ENCODE assay signal across 14 mouse cellular contexts in the genomic region with DNA sequence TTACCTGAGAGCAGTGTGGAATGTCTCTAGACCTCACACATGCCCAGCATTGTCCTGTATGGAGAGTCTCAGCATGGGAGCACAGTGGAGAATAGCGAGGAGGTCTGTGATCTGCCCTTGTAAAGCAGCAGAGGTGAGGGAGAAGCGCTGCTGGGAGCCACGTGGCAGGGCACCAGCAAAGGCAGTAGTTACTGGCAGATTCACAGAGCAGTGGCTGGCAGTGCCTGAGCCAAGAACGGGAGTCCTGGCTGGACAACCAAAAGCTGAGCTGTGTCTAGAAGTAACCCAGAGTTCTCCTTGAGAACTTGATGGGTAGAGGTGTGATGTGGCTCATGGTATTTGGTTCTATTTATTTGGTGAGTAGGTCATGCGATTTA.
DNase-seq lines count a peak whose midpoint lies in the region; ATAC-seq and TF ChIP-seq lines count a peak whose summit lies in the region.
"Had no signal": no experiment of that assay in that cellular context is flagged by ENCODE, and none has a peak within 500 bp of the region (broad histone marks: within the 10 kb centered on the region; RNA-seq: fewer than 3 reads in every experiment).

No protein-coding gene starts in this region.

- H3K9me3 ChIP-seq in forebrain, embryonic 10.5 days = no peaks in the 10 kb centered on the region
- H3K9me3 ChIP-seq in forebrain, postnatal 0 days (ENCODE audit: low read length) = no peaks in the 10 kb centered on the region
- no peaks in the 10 kb centered on the region for H3K9me3 ChIP-seq in liver, embryonic 12.5 days (replicated peaks)
- no peaks in the 10 kb centered on the region for H3K9me3 ChIP-seq in heart, embryonic 11.5 days (replicated peaks; ENCODE audit: control insufficient read depth, low read length)
- H3K9me3 ChIP-seq: midbrain, embryonic 12.5 days; neural tube, embryonic 12.5 days had no signal

- no peak for TF ChIP-seq CTCF in forebrain, postnatal 0 days (IDR thresholded peaks at IDR 0.05; ENCODE audit: low read depth)

- H3K36me3 ChIP-seq in forebrain, embryonic 10.5 days (replicated peaks) = peaks cover 87% of the 10 kb centered on the region
- H3K36me3 ChIP-seq in forebrain, postnatal 0 days (ENCODE audit: insufficient read depth) = peaks cover 71% of the 10 kb centered on the region
- peaks cover 87% of the 10 kb centered on the region for H3K36me3 ChIP-seq in liver, embryonic 12.5 days
- peaks cover 7% of the 10 kb centered on the region; the same call in 1 of the 2 replicates for H3K36me3 ChIP-seq in heart, embryonic 11.5 days (ENCODE audit: control insufficient read depth, insufficient read depth, low read length)
- peaks cover 13% of the 10 kb centered on the region; the same call in 1 of the 2 replicates for H3K36me3 ChIP-seq in macrophage (ENCODE audit: inconsistent target)

- ATAC-seq in forebrain, postnatal 0 days = no peak
- ATAC-seq in liver, embryonic 12.5 days = no peak
- ATAC-seq in heart, embryonic 11.5 days (replicated peaks; ENCODE audit: insufficient number of reproducible peaks, low FRiP score, low TSS enrichment) = no peak

- no peak overlapping the region for H3K4me3 ChIP-seq in forebrain, embryonic 10.5 days
- no peak overlapping the region for H3K4me3 ChIP-seq in forebrain, postnatal 0 days (ENCODE audit: low read depth, low read length)
- H3K4me3 ChIP-seq in liver, embryonic 12.5 days = no peak overlapping the region
- no peak overlapping the region for H3K4me3 ChIP-seq in heart, embryonic 11.5 days (ENCODE audit: low read depth, low read length)
- no peak overlapping the region for H3K4me3 ChIP-seq in macrophage (ENCODE audit: inconsistent target)
- H3K4me3 ChIP-seq: erythroblast, embryonic 14.5 days; midbrain, embryonic 12.5 days; neural tube, embryonic 12.5 days had no signal

- 92% methylated on average over 5 of the region's 5 CpGs for WGBS in forebrain, embryonic 10.5 days
- 78% methylated on average over 5 of the region's 5 CpGs for WGBS in forebrain, postnatal 0 days
- 88% methylated on average over 5 of the region's 5 CpGs for WGBS in liver, embryonic 12.5 days (ENCODE audit: insufficient replicate concordance)
- WGBS in heart, embryonic 11.5 days (ENCODE audit: insufficient replicate concordance) = 84% methylated on average over 5 of the region's 5 CpGs
- WGBS in macrophage (ENCODE audit: missing documents) = 97% methylated on average over 5 of the region's 5 CpGs

- no peaks in the 10 kb centered on the region for H3K79me2 ChIP-seq in macrophage (ENCODE audit: inconsistent target)

- no peak overlapping the region for H3K4me2 ChIP-seq in forebrain, postnatal 0 days (ENCODE audit: low read depth)
- H3K4me2 ChIP-seq in liver, embryonic 12.5 days = no peak overlapping the region
- H3K4me2 ChIP-seq in heart, embryonic 11.5 days = no peak overlapping the region
- H3K4me2 ChIP-seq: midbrain, embryonic 12.5 days; neural tube, embryonic 12.5 days had no signal

- no peak overlapping the region for H3K9ac ChIP-seq in forebrain, postnatal 0 days
- H3K9ac ChIP-seq in liver, embryonic 12.5 days = peak overlapping the region; percentile 63; the same call in 1 of the 2 replicates
- no peak overlapping the region for H3K9ac ChIP-seq in heart, embryonic 11.5 days (ENCODE audit: low read depth, low read length)
- H3K9ac ChIP-seq: midbrain, embryonic 12.5 days; neural tube, embryonic 12.5 days had no signal

- no peak for DNase-seq in forebrain, embryonic 10.5 days (ENCODE audit: extremely low spot score, low spot score)
- no peak for DNase-seq in forebrain, postnatal 0 days
- no peak for DNase-seq in liver
- DNase-seq in testis, postnatal 10 days (ENCODE audit: low spot score) = no peak
- no peak for DNase-seq in spleen, adult 18-20 months
- DNase-seq: kidney, postnatal 10 days; right cerebral cortex, postnatal 14 days; thymus, postnatal 25 days had no signal

- H3K27me3 ChIP-seq in forebrain, embryonic 10.5 days (ENCODE audit: poor library complexity, severe bottlenecking) = no peaks in the 10 kb centered on the region
- no peaks in the 10 kb centered on the region for H3K27me3 ChIP-seq in forebrain, postnatal 0 days (ENCODE audit: insufficient read depth, low read length)
- no peaks in the 10 kb centered on the region for H3K27me3 ChIP-seq in liver, embryonic 12.5 days (replicated peaks)
- no peaks in the 10 kb centered on the region for H3K27me3 ChIP-seq in heart, embryonic 11.5 days (ENCODE audit: control insufficient read depth, insufficient read depth, low read length)
- H3K27me3 ChIP-seq: midbrain, embryonic 12.5 days; neural tube, embryonic 12.5 days had no signal

- H3K27ac ChIP-seq in forebrain, embryonic 10.5 days = 0 out of 2 replicates have a peak overlapping the region, but pooled peaks have one; percentile 20
- H3K27ac ChIP-seq in forebrain, postnatal 0 days (ENCODE audit: low read depth, low read length) = no peak overlapping the region
- peak overlapping the region; percentile 91 for H3K27ac ChIP-seq in liver, embryonic 12.5 days
- peak overlapping the region; percentile 80; the same call in 1 of the 2 replicates for H3K27ac ChIP-seq in heart, embryonic 11.5 days (ENCODE audit: low read depth, low read length)
- peak overlapping the region; percentile 67; the same call in 1 of the 2 replicates for H3K27ac ChIP-seq in macrophage
- H3K27ac ChIP-seq: midbrain, embryonic 12.5 days; neural tube, embryonic 12.5 days had no signal

- H3K4me1 ChIP-seq in forebrain, embryonic 10.5 days = peaks cover 9% of the 10 kb centered on the region
- H3K4me1 ChIP-seq in forebrain, postnatal 0 days (ENCODE audit: insufficient read depth) = no peaks in the 10 kb centered on the region
- H3K4me1 ChIP-seq in liver, embryonic 12.5 days = peaks cover 86% of the 10 kb centered on the region
- H3K4me1 ChIP-seq in heart, embryonic 11.5 days (ENCODE audit: control insufficient read depth, insufficient read depth, low read length) = peaks cover 43% of the 10 kb centered on the region
- H3K4me1 ChIP-seq: midbrain, embryonic 12.5 days; neural tube, embryonic 12.5 days had no signal
